Mouse (Mus musculus): ENCODE measurements at regions not wholly inside any gene's neighbourhood (a gene's known extent, or its start where the extent isn't known, plus 50 kb on each side); places are given as distances from the start of the nearest gene placed in this dataset.

- DNase-seq (ENCODE audit: low spot score): no peak
Measured at GRCm38 (mm10) chr1:137418388-137418787, 458.1 kb upstream of the Nr5a2 start.

GRCm38 (mm10) chr1:137396736-137397135 lies 436.5 kb upstream of the Nr5a2 start:
- no peak for DNase-seq (ENCODE audit: low spot score)

- no peak for DNase-seq (ENCODE audit: low spot score)
Measured at GRCm38 (mm10) chr1:137387509-137387908, 427.3 kb upstream of the Nr5a2 start.

- DNase-seq (ENCODE audit: low spot score): no peak
Measured at GRCm38 (mm10) chr1:137378072-137378985, 418.1 kb upstream of the Nr5a2 start.

GRCm38 (mm10) chr1:137376685-137377084 lies 416.4 kb upstream of the Nr5a2 start:
- DNase-seq (ENCODE audit: low spot score): no peak

GRCm38 (mm10) chr1:137374641-137375040 lies 414.4 kb upstream of the Nr5a2 start:
- DNase-seq (ENCODE audit: low spot score): no peak

- no peak for DNase-seq (ENCODE audit: low spot score)
Measured at GRCm38 (mm10) chr1:137373509-137374420, 413.5 kb upstream of the Nr5a2 start.

- no peak for DNase-seq (ENCODE audit: low spot score)
Measured at GRCm38 (mm10) chr1:137372236-137372635, 412.0 kb upstream of the Nr5a2 start.

- DNase-seq (ENCODE audit: low spot score): no peak
Measured at GRCm38 (mm10) chr1:137364396-137364795, 404.1 kb upstream of the Nr5a2 start.

GRCm38 (mm10) chr1:137363969-137364368 lies 403.7 kb upstream of the Nr5a2 start:
- no peak for DNase-seq (ENCODE audit: low spot score)

- no peak for DNase-seq (ENCODE audit: low spot score)
Measured at GRCm38 (mm10) chr1:137363561-137363960, 403.3 kb upstream of the Nr5a2 start.

- DNase-seq (ENCODE audit: low spot score): peak; percentile 17
Measured at GRCm38 (mm10) chr1:137360688-137361570, 400.7 kb upstream of the Nr5a2 start.

- peak; percentile 36 for DNase-seq (ENCODE audit: low spot score)
Measured at GRCm38 (mm10) chr1:137355941-137356512, 395.8 kb upstream of the Nr5a2 start.

- no peak for DNase-seq (ENCODE audit: low spot score)
Measured at GRCm38 (mm10) chr1:137352390-137353027, 392.3 kb upstream of the Nr5a2 start.

- DNase-seq (ENCODE audit: low spot score): no peak
Measured at GRCm38 (mm10) chr1:137334137-137334536, 373.9 kb upstream of the Nr5a2 start.

GRCm38 (mm10) chr1:137332108-137332769 lies 372.0 kb upstream of the Nr5a2 start:
- DNase-seq (ENCODE audit: low spot score): no peak

GRCm38 (mm10) chr1:137331746-137332107 lies 371.5 kb upstream of the Nr5a2 start:
- no peak for DNase-seq (ENCODE audit: low spot score)

GRCm38 (mm10) chr1:137330634-137331033 lies 370.4 kb upstream of the Nr5a2 start:
- DNase-seq (ENCODE audit: low spot score): no peak

- DNase-seq (ENCODE audit: low spot score): no peak
Measured at GRCm38 (mm10) chr1:137323884-137324594, 363.8 kb upstream of the Nr5a2 start.

Data from testis, postnatal 14 days (tissue).